Mouse (Mus musculus) lung, postnatal 25 days (tissue): ENCODE measurements around the gene Vwce.

Experiments used
- DNase-seq: peaks from one replicate; pipeline ENCODE4 v3.0.0; 2022; ENCODE audit warnings: low spot score

Gene Vwce

GRCm38 (mm10) chr19:10715476-10715875 lies 81.5 kb downstream of the Vwce start:
- peak; percentile 44 for DNase-seq
